Mouse (Mus musculus): ENCODE data around the gene Ints1.
"Not testable (repeated sequence)": the region's sequence is repeated elsewhere in the genome, so short reads cannot be mapped to it uniquely, and the experiment has no call there.

Gene Ints1

GRCm38 (mm10) chr5:139750535-139750934 lies 24.9 kb downstream of the Ints1 start:
- DNase-seq: peak; percentile 79

GRCm38 (mm10) chr5:139749413-139750125 lies 25.9 kb downstream of the Ints1 start:
- no peak for DNase-seq

GRCm38 (mm10) chr5:139745771-139746170 lies 29.7 kb downstream of the Ints1 start:
- no peak for DNase-seq

- not testable (repeated sequence) for DNase-seq
Observed at GRCm38 (mm10) chr5:139742640-139743039, 32.8 kb downstream of the Ints1 start.

- DNase-seq: no peak
Observed at GRCm38 (mm10) chr5:139738592-139739315, 36.7 kb downstream of the Ints1 start.

- DNase-seq: no peak
Observed at GRCm38 (mm10) chr5:139737841-139738591, 37.5 kb downstream of the Ints1 start.

- no peak for DNase-seq
Observed at GRCm38 (mm10) chr5:139736504-139736940, 39.0 kb downstream of the Ints1 start.

- peak; percentile 78 for DNase-seq
Observed at GRCm38 (mm10) chr5:139735677-139736503, 39.6 kb downstream of the Ints1 start, which contains the start of gene Micall2. Micall2 (minus strand) TSS chr5:139736336.

- no peak for DNase-seq
Observed at GRCm38 (mm10) chr5:139734746-139735145, 40.7 kb downstream of the Ints1 start.

GRCm38 (mm10) chr5:139734016-139734415 lies 41.5 kb downstream of the Ints1 start:
- no peak for DNase-seq

GRCm38 (mm10) chr5:139732634-139733107 lies 42.8 kb downstream of the Ints1 start:
- no peak for DNase-seq

GRCm38 (mm10) chr5:139730712-139731486 lies 44.6 kb downstream of the Ints1 start:
- no peak for DNase-seq

- DNase-seq: no peak
Observed at GRCm38 (mm10) chr5:139727261-139727660, 48.2 kb downstream of the Ints1 start.

GRCm38 (mm10) chr5:139726186-139726585 lies 49.3 kb downstream of the Ints1 start:
- DNase-seq: no peak

GRCm38 (mm10) chr5:139724336-139725116 lies 50.9 kb downstream of the Ints1 start:
- no peak for DNase-seq

GRCm38 (mm10) chr5:139723113-139723512 lies 52.4 kb downstream of the Ints1 start:
- no peak for DNase-seq

- no peak for DNase-seq
Observed at GRCm38 (mm10) chr5:139722709-139723108, 52.8 kb downstream of the Ints1 start.

GRCm38 (mm10) chr5:139718949-139719348 lies 56.5 kb downstream of the Ints1 start:
- DNase-seq: no peak

- no peak for DNase-seq
Observed at GRCm38 (mm10) chr5:139718540-139718939, 56.9 kb downstream of the Ints1 start.

GRCm38 (mm10) chr5:139717723-139718122 lies 57.8 kb downstream of the Ints1 start:
- DNase-seq: no peak

GRCm38 (mm10) chr5:139706496-139706895 lies 69.0 kb downstream of the Ints1 start:
- DNase-seq: no peak
